Mouse (Mus musculus) gastrocnemius, postnatal 36 days (tissue): ENCODE data around the gene Sebox. TPM values are rescaled to one million over a fixed set of nuclear protein-coding genes. Genes with fewer than 3 reads are reported as not detected.

Experiments
- DNase-seq, 2 experiments: peaks; one replicate each; pipeline ENCODE4 v3.0.0; 2022
- intact Hi-C: fragments of 180-260 bp; cut with DNase I; formaldehyde crosslinking; loops from one replicate; pipeline ENCODE4 v1.15.1; 2025
- total RNA-seq, 2 experiments: library from RNA; stranded (reverse); gene quantifications; 2 replicates each; pipeline ENCODE4 v1.2.3; 2021

Gene Sebox
- total RNA-seq, 2 experiments from 2014 or later: not detected

- DNase-seq: peak; percentile 88 to 90
- intact Hi-C loops: no loop called here
Observed at GRCm38 (mm10) chr11:78497544-78498522, 5.4 kb upstream of the Sebox start, which contains the start of gene Sarm1. TSS of gene Sarm1 (minus strand) at chr11:78497754.

- peak; percentile 50 to 63 for DNase-seq
- intact Hi-C loops: no loop called here
Observed at GRCm38 (mm10) chr11:78499004-78499403, 4.2 kb upstream of the Sebox start, which contains the start of gene Vtn. TSS of gene Vtn (plus strand) at chr11:78499091.

GRCm38 (mm10) chr11:78499543-78499942, 3.7 kb upstream of the Sebox start:
- intact Hi-C loops: no loop called here
- DNase-seq: no peak

GRCm38 (mm10) chr11:78500623-78501202, 2.5 kb upstream of the Sebox start:
- DNase-seq: no peak
- intact Hi-C loops: no loop called here

- no peak for DNase-seq
- intact Hi-C loops: no loop called here
Observed at GRCm38 (mm10) chr11:78501529-78501928, 1.7 kb upstream of the Sebox start.

- no peak for DNase-seq
- intact Hi-C loops: no loop called here
Observed at GRCm38 (mm10) chr11:78505430-78505829, 2.2 kb downstream of the Sebox start.

- DNase-seq: no peak
- intact Hi-C loops: no loop called here
Observed at GRCm38 (mm10) chr11:78509148-78509547, 5.9 kb downstream of the Sebox start.

GRCm38 (mm10) chr11:78512025-78512957, 9.0 kb downstream of the Sebox start, which contains the start of the genes Tmem199 and Poldip2:
TSS of gene Tmem199 (minus strand) at chr11:78512172.
TSS of gene Poldip2 (plus strand) at chr11:78512193.
- peak; percentile 80 to 88 for DNase-seq
- intact Hi-C loops: loop anchor here (2.0 kb wide), 1 partner anchor 25 kb away; the partner anchor contains the start of genes Ift20 and Tnfaip1

- no peak for DNase-seq
- intact Hi-C loops: loop anchor here (2.0 kb wide), 1 partner anchor 24 kb away; the partner anchor contains the start of genes Ift20 and Tnfaip1
Observed at GRCm38 (mm10) chr11:78513106-78513790, 10.0 kb downstream of the Sebox start.

- no peak for DNase-seq
- intact Hi-C loops: no loop called here
Observed at GRCm38 (mm10) chr11:78515549-78516325, 12.5 kb downstream of the Sebox start.

- intact Hi-C loops: no loop called here
- no peak for DNase-seq
Observed at GRCm38 (mm10) chr11:78518931-78519330, 15.7 kb downstream of the Sebox start.

- DNase-seq: no peak
- intact Hi-C loops: no loop called here
Observed at GRCm38 (mm10) chr11:78521880-78522279, 18.6 kb downstream of the Sebox start.

- DNase-seq: no peak
- intact Hi-C loops: no loop called here
Observed at GRCm38 (mm10) chr11:78522481-78522997, 19.3 kb downstream of the Sebox start.

- no peak for DNase-seq
Observed at GRCm38 (mm10) chr11:78523241-78523955, 20.2 kb downstream of the Sebox start.

GRCm38 (mm10) chr11:78524838-78525237, 21.6 kb downstream of the Sebox start:
- intact Hi-C loops: no loop called here
- DNase-seq: no peak

More at GRCm38 (mm10) chr11:78523241-78523955, 20.2 kb downstream of the Sebox start:
- intact Hi-C loops: no loop called here

GRCm38 (mm10) chr11:78528714-78529113, 25.5 kb downstream of the Sebox start:
- intact Hi-C loops: no loop called here
- DNase-seq: no peak

GRCm38 (mm10) chr11:78530001-78530400, 26.8 kb downstream of the Sebox start:
- intact Hi-C loops: no loop called here
- no peak for DNase-seq

GRCm38 (mm10) chr11:78531046-78531445, 27.8 kb downstream of the Sebox start:
- intact Hi-C loops: no loop called here
- peak in 1 of 2 experiments; percentile 41 for DNase-seq
